Mouse (Mus musculus): ENCODE data around the gene 4930564D02Rik. TPM values are rescaled to one million over a fixed set of nuclear protein-coding genes. Genes with fewer than 3 reads are reported as not detected.

The 4930564D02Rik gene
- polyA plus RNA-seq, 1 experiment from 2014 or later = not detected

GRCm38 (mm10) chr3:105061991-105062390 lies 4.7 kb upstream of the 4930564D02Rik start:
- H3K27ac ChIP-seq (ENCODE audit: low read length) = no peak overlapping the region
- no peaks in the 10 kb centered on the region for H3K36me3 ChIP-seq (ENCODE audit: control insufficient read depth, insufficient read depth)
- H3K4me1 ChIP-seq (ENCODE audit: control insufficient read depth, low read depth, low read length) = peaks cover 2% of the 10 kb centered on the region; the same call in 1 of the 2 replicates
- no peak for ATAC-seq (ENCODE audit: low read depth)
- H3K9me3 ChIP-seq (replicated peaks; ENCODE audit: control insufficient read depth, low read length) = no peaks in the 10 kb centered on the region
- H3K4me3 ChIP-seq (ENCODE audit: low read depth, low read length) = no peak overlapping the region
- H3K4me2 ChIP-seq (ENCODE audit: low read depth, low read length) = no peak overlapping the region
- H3K27me3 ChIP-seq (ENCODE audit: control insufficient read depth, insufficient read depth, low read depth, low read length) = peaks cover 3% of the 10 kb centered on the region
- 46% methylated on average over 1 of the region's 1 CpGs for WGBS (ENCODE audit: insufficient replicate concordance)
- no peak overlapping the region for H3K9ac ChIP-seq (ENCODE audit: low read depth, low read length)

- H3K36me3 ChIP-seq (ENCODE audit: control insufficient read depth, insufficient read depth) = no peaks in the 10 kb centered on the region
- no peak for ATAC-seq (ENCODE audit: low read depth)
- no peak overlapping the region for H3K4me2 ChIP-seq (ENCODE audit: low read depth, low read length)
- H3K4me3 ChIP-seq (ENCODE audit: low read depth, low read length) = no peak overlapping the region
- WGBS (ENCODE audit: insufficient replicate concordance) = 67% methylated on average over 9 of the region's 9 CpGs
- H3K9me3 ChIP-seq (replicated peaks; ENCODE audit: control insufficient read depth, low read length) = no peaks in the 10 kb centered on the region
- no peak overlapping the region for H3K9ac ChIP-seq (ENCODE audit: low read depth, low read length)
- peaks cover 2% of the 10 kb centered on the region; the same call in 1 of the 2 replicates for H3K4me1 ChIP-seq (ENCODE audit: control insufficient read depth, low read depth, low read length)
- peaks cover 3% of the 10 kb centered on the region for H3K27me3 ChIP-seq (ENCODE audit: control insufficient read depth, insufficient read depth, low read depth, low read length)
- H3K27ac ChIP-seq (ENCODE audit: low read length) = no peak overlapping the region
These were observed 4.0 kb upstream of the 4930564D02Rik start for GRCm38 (mm10) chr3:105062676-105063075.

DNA sequence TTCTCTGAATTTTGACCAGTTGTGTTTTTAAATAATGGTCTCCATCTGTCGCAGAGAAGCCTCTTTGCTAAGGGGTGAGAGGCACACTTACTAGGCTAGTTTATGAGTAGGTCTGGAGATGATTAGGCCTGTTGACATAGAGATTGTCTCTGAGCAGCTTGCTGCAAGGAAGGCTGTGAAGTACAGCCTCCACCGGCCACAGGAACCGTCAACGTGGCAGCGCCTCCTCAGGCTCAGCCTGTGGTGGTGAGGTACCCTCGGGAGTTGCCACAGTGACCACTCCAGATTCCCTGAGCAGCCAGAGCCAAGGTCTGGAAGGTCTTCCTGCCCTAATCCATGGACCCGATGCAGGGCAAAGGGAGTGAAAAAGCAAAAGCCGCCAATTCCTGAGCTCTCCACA lies 3.9 kb downstream of the 4930564D02Rik start:
- 63% methylated on average over 8 of the region's 8 CpGs for WGBS (ENCODE audit: insufficient replicate concordance)
- no peak overlapping the region for H3K4me2 ChIP-seq (ENCODE audit: low read depth, low read length)
- no peaks in the 10 kb centered on the region for H3K36me3 ChIP-seq (ENCODE audit: control insufficient read depth, insufficient read depth)
- H3K9me3 ChIP-seq (replicated peaks; ENCODE audit: control insufficient read depth, low read length) = no peaks in the 10 kb centered on the region
- no peaks in the 10 kb centered on the region for H3K27me3 ChIP-seq (ENCODE audit: control insufficient read depth, insufficient read depth, low read depth, low read length)
- H3K27ac ChIP-seq (ENCODE audit: low read length) = no peak overlapping the region
- no peaks in the 10 kb centered on the region for H3K4me1 ChIP-seq (ENCODE audit: control insufficient read depth, low read depth, low read length)
- H3K4me3 ChIP-seq (ENCODE audit: low read depth, low read length) = no peak overlapping the region
- H3K9ac ChIP-seq (ENCODE audit: low read depth, low read length) = no peak overlapping the region
- no peak for ATAC-seq (ENCODE audit: low read depth)

DNA sequence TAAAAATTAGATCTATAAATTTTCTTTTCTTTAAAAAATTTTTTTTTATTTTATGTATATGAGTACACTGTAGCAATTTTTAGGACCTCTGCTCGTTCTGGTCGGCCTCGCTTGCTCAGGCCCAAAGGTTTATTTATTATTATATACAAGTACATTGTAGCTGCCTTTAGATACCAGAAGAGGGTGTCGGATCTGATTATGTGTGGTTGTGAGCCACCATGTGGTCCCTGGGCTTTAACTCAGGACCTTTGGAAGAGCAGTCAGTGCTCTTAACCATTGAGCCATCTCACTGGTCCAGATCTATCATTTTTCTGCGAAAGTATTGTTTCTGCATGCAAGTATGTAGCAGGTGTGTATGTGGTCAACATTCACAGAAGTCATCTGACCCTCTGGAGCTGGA lies 4.6 kb downstream of the 4930564D02Rik start:
- no peak overlapping the region for H3K4me3 ChIP-seq (ENCODE audit: low read depth, low read length)
- H3K9me3 ChIP-seq (replicated peaks; ENCODE audit: control insufficient read depth, low read length) = no peaks in the 10 kb centered on the region
- no peak overlapping the region for H3K4me2 ChIP-seq (ENCODE audit: low read depth, low read length)
- 71% methylated on average over 5 of the region's 5 CpGs for WGBS (ENCODE audit: insufficient replicate concordance)
- no peaks in the 10 kb centered on the region for H3K27me3 ChIP-seq (ENCODE audit: control insufficient read depth, insufficient read depth, low read depth, low read length)
- no peak overlapping the region for H3K9ac ChIP-seq (ENCODE audit: low read depth, low read length)
- no peak for ATAC-seq (ENCODE audit: low read depth)
- no peaks in the 10 kb centered on the region for H3K36me3 ChIP-seq (ENCODE audit: control insufficient read depth, insufficient read depth)
- no peak overlapping the region for H3K27ac ChIP-seq (ENCODE audit: low read length)
- no peaks in the 10 kb centered on the region for H3K4me1 ChIP-seq (ENCODE audit: control insufficient read depth, low read depth, low read length)

GRCm38 (mm10) chr3:105072536-105072935 lies 5.9 kb downstream of the 4930564D02Rik start:
- H3K36me3 ChIP-seq (ENCODE audit: control insufficient read depth, insufficient read depth) = no peaks in the 10 kb centered on the region
- H3K4me2 ChIP-seq (ENCODE audit: low read depth, low read length) = no peak overlapping the region
- H3K4me1 ChIP-seq (ENCODE audit: control insufficient read depth, low read depth, low read length) = no peaks in the 10 kb centered on the region
- H3K27ac ChIP-seq (ENCODE audit: low read length) = no peak overlapping the region
- H3K9ac ChIP-seq (ENCODE audit: low read depth, low read length) = no peak overlapping the region
- 79% methylated on average over 10 of the region's 10 CpGs for WGBS (ENCODE audit: insufficient replicate concordance)
- ATAC-seq (ENCODE audit: low read depth) = no peak
- no peaks in the 10 kb centered on the region for H3K27me3 ChIP-seq (ENCODE audit: control insufficient read depth, insufficient read depth, low read depth, low read length)
- no peak overlapping the region for H3K4me3 ChIP-seq (ENCODE audit: low read depth, low read length)
- no peaks in the 10 kb centered on the region for H3K9me3 ChIP-seq (replicated peaks; ENCODE audit: control insufficient read depth, low read length)

GRCm38 (mm10) chr3:105075796-105076195 lies 9.2 kb downstream of the 4930564D02Rik start:
- no peak overlapping the region for H3K27ac ChIP-seq (ENCODE audit: low read length)
- no peak for ATAC-seq (ENCODE audit: low read depth)
- no peaks in the 10 kb centered on the region for H3K36me3 ChIP-seq (ENCODE audit: control insufficient read depth, insufficient read depth)
- no peak overlapping the region for H3K9ac ChIP-seq (ENCODE audit: low read depth, low read length)
- no peaks in the 10 kb centered on the region for H3K4me1 ChIP-seq (ENCODE audit: control insufficient read depth, low read depth, low read length)
- no peaks in the 10 kb centered on the region for H3K9me3 ChIP-seq (replicated peaks; ENCODE audit: control insufficient read depth, low read length)
- H3K4me3 ChIP-seq (ENCODE audit: low read depth, low read length) = no peak overlapping the region
- H3K4me2 ChIP-seq (ENCODE audit: low read depth, low read length) = no peak overlapping the region
- H3K27me3 ChIP-seq (ENCODE audit: control insufficient read depth, insufficient read depth, low read depth, low read length) = no peaks in the 10 kb centered on the region
- WGBS (ENCODE audit: insufficient replicate concordance) = 75% methylated on average over 5 of the region's 5 CpGs

GRCm38 (mm10) chr3:105078231-105078826 lies 11.7 kb downstream of the 4930564D02Rik start:
- H3K4me3 ChIP-seq (ENCODE audit: low read depth, low read length) = no peak overlapping the region
- H3K27ac ChIP-seq (ENCODE audit: low read length) = no peak overlapping the region
- H3K9me3 ChIP-seq (replicated peaks; ENCODE audit: control insufficient read depth, low read length) = no peaks in the 10 kb centered on the region
- H3K27me3 ChIP-seq (ENCODE audit: control insufficient read depth, insufficient read depth, low read depth, low read length) = no peaks in the 10 kb centered on the region
- H3K36me3 ChIP-seq (ENCODE audit: control insufficient read depth, insufficient read depth) = no peaks in the 10 kb centered on the region
- ATAC-seq (ENCODE audit: low read depth) = peak; percentile 39; the same call in 1 of the 2 replicates
- no peak overlapping the region for H3K4me2 ChIP-seq (ENCODE audit: low read depth, low read length)
- no peaks in the 10 kb centered on the region for H3K4me1 ChIP-seq (ENCODE audit: control insufficient read depth, low read depth, low read length)
- H3K9ac ChIP-seq (ENCODE audit: low read depth, low read length) = no peak overlapping the region
- 35% methylated on average over 7 of the region's 7 CpGs for WGBS (ENCODE audit: insufficient replicate concordance)

- no peaks in the 10 kb centered on the region for H3K9me3 ChIP-seq (replicated peaks; ENCODE audit: control insufficient read depth, low read length)
- no peak for ATAC-seq (ENCODE audit: low read depth)
- no peak overlapping the region for H3K27ac ChIP-seq (ENCODE audit: low read length)
- no peak overlapping the region for H3K4me3 ChIP-seq (ENCODE audit: low read depth, low read length)
- no peaks in the 10 kb centered on the region for H3K36me3 ChIP-seq (ENCODE audit: control insufficient read depth, insufficient read depth)
- no peaks in the 10 kb centered on the region for H3K4me1 ChIP-seq (ENCODE audit: control insufficient read depth, low read depth, low read length)
- H3K4me2 ChIP-seq (ENCODE audit: low read depth, low read length) = no peak overlapping the region
- no peaks in the 10 kb centered on the region for H3K27me3 ChIP-seq (ENCODE audit: control insufficient read depth, insufficient read depth, low read depth, low read length)
- no peak overlapping the region for H3K9ac ChIP-seq (ENCODE audit: low read depth, low read length)
- WGBS (ENCODE audit: insufficient replicate concordance) = 31% methylated on average over 3 of the region's 3 CpGs
These were observed 20.7 kb downstream of the 4930564D02Rik start for GRCm38 (mm10) chr3:105087344-105087743.

DNA sequence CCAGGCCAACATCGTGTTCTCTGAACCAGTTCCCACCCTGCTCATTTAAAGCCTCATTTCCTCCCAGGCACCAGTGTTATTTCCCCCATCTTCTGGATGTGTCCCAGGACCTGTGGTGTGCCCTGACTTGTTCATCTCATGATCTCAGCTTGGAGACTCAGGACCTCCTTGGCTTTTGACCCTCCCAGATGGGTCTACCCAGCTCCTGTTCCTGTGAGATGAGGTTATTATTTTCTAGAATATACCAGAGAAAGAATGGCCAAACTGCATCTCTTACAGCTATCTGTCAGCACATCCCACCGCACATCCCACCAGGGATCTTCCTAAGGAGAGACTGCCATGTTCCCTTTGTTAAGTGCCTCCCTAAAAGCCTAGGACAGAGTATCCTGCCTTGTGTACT lies 22.0 kb downstream of the 4930564D02Rik start:
- WGBS (ENCODE audit: insufficient replicate concordance) = 68% methylated on average over 2 of the region's 2 CpGs
- ATAC-seq (ENCODE audit: low read depth) = no peak
- Histone ChIP-seq H3K9ac (ENCODE audit: low read depth, low read length) (no peak overlapping the region), H3K4me1 (ENCODE audit: control insufficient read depth, low read depth, low read length) (no peaks in the 10 kb centered on the region), H3K9me3 (replicated peaks; ENCODE audit: control insufficient read depth, low read length) (no peaks in the 10 kb centered on the region), H3K36me3 (ENCODE audit: control insufficient read depth, insufficient read depth) (no peaks in the 10 kb centered on the region), H3K27me3 (ENCODE audit: control insufficient read depth, insufficient read depth, low read depth, low read length) (no peaks in the 10 kb centered on the region), H3K4me3 (ENCODE audit: low read depth, low read length) (no peak overlapping the region), H3K27ac (ENCODE audit: low read length) (no peak overlapping the region), H3K4me2 (ENCODE audit: low read depth, low read length) (no peak overlapping the region)
